Mouse (Mus musculus): ENCODE measurements around the gene Cnnm3.

DNA sequence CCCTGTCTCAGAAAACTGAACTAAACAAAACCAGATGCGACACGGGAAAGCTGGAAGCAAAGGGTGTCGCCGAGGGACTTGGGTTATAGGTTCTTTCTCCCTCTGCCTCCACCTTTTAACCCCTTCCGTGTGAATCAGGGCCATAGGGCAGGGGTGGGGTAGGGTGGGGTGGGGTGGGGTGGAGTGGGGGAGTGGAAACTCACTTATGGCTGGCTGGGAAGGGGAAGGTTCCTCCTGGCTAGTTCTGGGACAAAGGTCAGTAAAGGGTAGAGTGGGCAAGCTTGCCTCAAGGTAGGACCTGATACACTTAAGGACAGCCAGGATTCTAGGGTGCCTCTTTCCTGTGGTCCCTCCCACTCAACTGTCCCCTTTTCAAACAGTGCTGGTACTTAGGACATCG is 18.4 kb upstream of the Cnnm3 start:
- TF ChIP-seq GATA1 (IDR thresholded peaks at IDR 0.05; ENCODE audit: low read length) = no peak
- TF ChIP-seq TAL1 (IDR thresholded peaks at IDR 0.05; ENCODE audit: low read length) = no peak

Data from erythroblast, embryonic 14.5 days (primary cell).